In the genomic region with DNA sequence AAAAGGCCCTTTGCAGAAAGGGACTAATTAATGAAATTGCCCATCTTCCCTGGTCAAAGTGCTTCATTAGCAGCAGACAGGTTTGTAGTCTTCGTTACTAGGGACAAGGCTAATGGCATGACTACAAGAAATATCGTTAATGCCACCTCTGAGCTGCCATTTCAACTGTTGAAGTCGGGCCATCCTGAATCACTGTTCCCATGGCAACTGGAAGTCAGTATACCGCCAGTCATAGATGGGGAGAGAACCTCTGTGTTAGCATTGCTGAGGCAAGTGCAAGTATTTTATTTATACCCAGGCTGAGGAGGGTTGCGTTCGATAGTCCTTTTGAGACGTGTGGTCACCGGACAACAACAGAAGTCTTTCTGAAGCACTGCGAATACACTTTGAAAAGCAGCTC, we compare ENCODE assay signal across 19 mouse cellular contexts. TPM values are rescaled to one million over a fixed set of nuclear protein-coding genes. Genes with fewer than 3 reads are reported as not detected.
A peak's percentile ranks its signal among the peaks of the same experiment; 100 is the strongest.
DNase-seq lines count a peak whose midpoint lies in the region; ATAC-seq and TF ChIP-seq lines count a peak whose summit lies in the region.
"Had no signal": no experiment of that assay in that cellular context is flagged by ENCODE, and none has a peak within 500 bp of the region (broad histone marks: within the 10 kb centered on the region; RNA-seq: fewer than 3 reads in every experiment).

No protein-coding gene starts in this region.

- H3K27ac ChIP-seq in hindbrain, embryonic 15.5 days (replicated peaks): 0 out of 2 replicates have a peak overlapping the region, but pooled peaks have one; percentile 42
- no peak overlapping the region for H3K27ac ChIP-seq in hindbrain, embryonic 11.5 days (ENCODE audit: low read depth, low read length)
- peak overlapping the region; percentile 3; the same call in 1 of the 2 replicates for H3K27ac ChIP-seq in forebrain, embryonic 12.5 days
- H3K27ac ChIP-seq in hindbrain, postnatal 0 days: no peak overlapping the region
- H3K27ac ChIP-seq: embryonic facial prominence, embryonic 10.5 days; intestine, embryonic 15.5 days; stomach, embryonic 15.5 days had no signal

- H3K4me2 ChIP-seq in hindbrain, embryonic 15.5 days: no peak overlapping the region
- no peak overlapping the region for H3K4me2 ChIP-seq in hindbrain, embryonic 11.5 days (replicated peaks; ENCODE audit: low read depth, low read length)
- H3K4me2 ChIP-seq in forebrain, embryonic 12.5 days: 0 out of 2 replicates have a peak overlapping the region, but pooled peaks have one; percentile 2
- H3K4me2 ChIP-seq in hindbrain, postnatal 0 days (ENCODE audit: low read depth, low read length): no peak overlapping the region
- H3K4me2 ChIP-seq: intestine, embryonic 15.5 days; stomach, embryonic 15.5 days had no signal

- no peaks in the 10 kb centered on the region for H3K27me3 ChIP-seq in hindbrain, embryonic 15.5 days
- no peaks in the 10 kb centered on the region for H3K27me3 ChIP-seq in hindbrain, embryonic 11.5 days (ENCODE audit: control insufficient read depth, insufficient read depth, low read length)
- H3K27me3 ChIP-seq in forebrain, embryonic 12.5 days: 0 out of 2 replicates have a peak, but pooled peaks cover 4% of the 10 kb centered on the region
- no peaks in the 10 kb centered on the region for H3K27me3 ChIP-seq in hindbrain, postnatal 0 days (ENCODE audit: insufficient read depth, low read length)
- H3K27me3 ChIP-seq: intestine, embryonic 15.5 days; stomach, embryonic 15.5 days had no signal

- TF ChIP-seq CTCF in hindbrain, postnatal 0 days (IDR thresholded peaks at IDR 0.05; ENCODE audit: low read depth): no peak

- no peak overlapping the region for H3K4me3 ChIP-seq in hindbrain, embryonic 15.5 days
- no peak overlapping the region for H3K4me3 ChIP-seq in hindbrain, embryonic 11.5 days (ENCODE audit: low read depth, low read length)
- no peak overlapping the region for H3K4me3 ChIP-seq in forebrain, embryonic 12.5 days (replicated peaks)
- H3K4me3 ChIP-seq in hindbrain, postnatal 0 days (ENCODE audit: low read length): no peak overlapping the region
- H3K4me3 ChIP-seq: embryonic facial prominence, embryonic 10.5 days; intestine, embryonic 15.5 days; stomach, embryonic 15.5 days had no signal

- peaks cover 12% of the 10 kb centered on the region for H3K4me1 ChIP-seq in hindbrain, embryonic 15.5 days (replicated peaks)
- no peaks in the 10 kb centered on the region for H3K4me1 ChIP-seq in hindbrain, embryonic 11.5 days (replicated peaks; ENCODE audit: control insufficient read depth, insufficient read depth, low read length)
- H3K4me1 ChIP-seq in forebrain, embryonic 12.5 days: peaks cover 8% of the 10 kb centered on the region
- H3K4me1 ChIP-seq in hindbrain, postnatal 0 days (ENCODE audit: insufficient read depth, low read length): no peaks in the 10 kb centered on the region
- H3K4me1 ChIP-seq: embryonic facial prominence, embryonic 10.5 days; intestine, embryonic 15.5 days; stomach, embryonic 15.5 days had no signal

- no peaks in the 10 kb centered on the region for H3K36me3 ChIP-seq in hindbrain, embryonic 15.5 days
- H3K36me3 ChIP-seq in hindbrain, embryonic 11.5 days (ENCODE audit: control insufficient read depth, insufficient read depth, low read length): no peaks in the 10 kb centered on the region
- H3K36me3 ChIP-seq in forebrain, embryonic 12.5 days (replicated peaks): no peaks in the 10 kb centered on the region
- no peaks in the 10 kb centered on the region for H3K36me3 ChIP-seq in hindbrain, postnatal 0 days (ENCODE audit: insufficient read depth, low read length)
- H3K36me3 ChIP-seq: embryonic facial prominence, embryonic 10.5 days; intestine, embryonic 15.5 days; stomach, embryonic 15.5 days had no signal

- peak; percentile 63; the same call in 1 of the 2 replicates for ATAC-seq in hindbrain, embryonic 15.5 days (ENCODE audit: low FRiP score, low read depth)
- ATAC-seq in hindbrain, embryonic 11.5 days (ENCODE audit: low FRiP score): no peak
- ATAC-seq in forebrain, embryonic 12.5 days (ENCODE audit: low FRiP score): peak; percentile 36; the same call in 1 of the 2 replicates
- ATAC-seq in hindbrain, postnatal 0 days: peak; percentile 45; the same call in 1 of the 2 replicates
- ATAC-seq: intestine, embryonic 15.5 days; lung, postnatal 0 days had no signal

- no peak for DNase-seq in hindbrain, embryonic 11.5 days (ENCODE audit: low spot score)
- DNase-seq in brain, adult 2 months (ENCODE audit: low read depth, low spot score): peak; percentile 59
- peak; percentile 70 for DNase-seq in hindbrain, postnatal 0 days (ENCODE audit: low spot score)
- no peak for DNase-seq in cerebellum, adult 11-12 months
- no peak for DNase-seq in left cerebral cortex, postnatal 14 days (ENCODE audit: low spot score in 2 of 2)
- no peak for DNase-seq in layer of hippocampus, postnatal 36 days
- DNase-seq: adrenal gland, adult 2 months; cerebellum, postnatal 36 days; heart, adult 18-20 months; heart, postnatal 36 days; kidney, adult 9 months; thymus, adult 2 months had no signal

- H3K9me3 ChIP-seq in hindbrain, embryonic 15.5 days: no peaks in the 10 kb centered on the region
- H3K9me3 ChIP-seq in hindbrain, embryonic 11.5 days (ENCODE audit: control insufficient read depth, low read length): no peaks in the 10 kb centered on the region
- H3K9me3 ChIP-seq in forebrain, embryonic 12.5 days: 0 out of 2 replicates have a peak, but pooled peaks cover 6% of the 10 kb centered on the region
- H3K9me3 ChIP-seq in hindbrain, postnatal 0 days (ENCODE audit: low read length): peaks cover 4% of the 10 kb centered on the region; the same call in 1 of the 2 replicates
- H3K9me3 ChIP-seq: embryonic facial prominence, embryonic 10.5 days; intestine, embryonic 15.5 days; stomach, embryonic 15.5 days had no signal

- intact Hi-C loops in left cerebral cortex, postnatal 14 days (cut with DNase I): no loop called here

- H3K9ac ChIP-seq in hindbrain, embryonic 15.5 days: no peak overlapping the region
- H3K9ac ChIP-seq in hindbrain, embryonic 11.5 days (ENCODE audit: low read depth, low read length): no peak overlapping the region
- no peak overlapping the region for H3K9ac ChIP-seq in forebrain, embryonic 12.5 days
- no peak overlapping the region for H3K9ac ChIP-seq in hindbrain, postnatal 0 days (replicated peaks; ENCODE audit: low read length)
- H3K9ac ChIP-seq: intestine, embryonic 15.5 days; stomach, embryonic 15.5 days had no signal

- WGBS in hindbrain, embryonic 15.5 days: 34% methylated on average over 9 of the region's 9 CpGs
- WGBS in hindbrain, embryonic 11.5 days: 70% methylated on average over 9 of the region's 9 CpGs
- WGBS in forebrain, embryonic 12.5 days: 31% methylated on average over 9 of the region's 9 CpGs
- 34% methylated on average over 9 of the region's 9 CpGs for WGBS in hindbrain, postnatal 0 days

RNA-seq across cellular contexts. Expression of a gene that starts 53.1 kb away (rescaled TPM):
- polyA plus RNA-seq in hindbrain, embryonic 15.5 days (2015; fragmentation: Nextera tagmentation; extraction: Ambion mirVana): 7.2 and 9.4 TPM in 2 replicates
- 7.1 TPM in 2 replicates for polyA plus RNA-seq in hindbrain, embryonic 11.5 days (2014; fragmentation: Nextera tagmentation; extraction: Ambion mirVana)
- 10.4 and 10.9 TPM in 2 replicates for polyA plus RNA-seq in forebrain, embryonic 12.5 days (2016; fragmentation: Nextera tagmentation; extraction: Ambion mirVana)
- total RNA-seq in hindbrain, postnatal 0 days (2014; rRNA removed): 16.6 and 19.9 TPM in 2 replicates
- polyA plus RNA-seq in hindbrain, postnatal 0 days (2015; fragmentation: Nextera tagmentation; extraction: Ambion mirVana): 9.3 and 9.4 TPM in 2 replicates
- total RNA-seq in left cerebral cortex, postnatal 14 days (2021): 100 to 1,000 TPM; 170 to 199 TPM
- 100 to 1,000 TPM; 207 to 228 TPM for total RNA-seq in layer of hippocampus, postnatal 36 days (2021)
- total RNA-seq: megakaryocyte, adult 5-6 weeks had no signal

Comparison
In these comparisons a context has a peak if more than half of its experiments do, and no peak if none do; other contexts are left out.
1. H3K27ac ChIP-seq: peak in hindbrain, embryonic 15.5 days (single experiment) and forebrain, embryonic 12.5 days (single experiment); none in hindbrain, embryonic 11.5 days (single experiment) and hindbrain, postnatal 0 days (single experiment).
2. DNase-seq: peak in brain, adult 2 months (single experiment) and hindbrain, postnatal 0 days (single experiment); none in hindbrain, embryonic 11.5 days (single experiment), cerebellum, adult 11-12 months (single experiment), left cerebral cortex, postnatal 14 days (0 of 2) and layer of hippocampus, postnatal 36 days (0 of 2).